Mouse (Mus musculus): ENCODE results near the gene H2-K1.

GRCm38 (mm10) chr17:34006570-34006969 is 6.4 kb upstream of the H2-K1 start:
- TF ChIP-seq POLR2A (IDR thresholded peaks at IDR 0.05; ENCODE audit: low read depth, low read length) (no peak), CTCF (IDR thresholded peaks at IDR 0.05; ENCODE audit: borderline replicate concordance, insufficient read depth, low read length) (no peak)

Data from embryonic fibroblast, embryonic 13.5 days (primary cell).